8 mouse cellular contexts compared by ENCODE assay signal in genomic region chr5:125070399-125070798, GRCm38 (mm10).
DNase-seq lines count a peak whose midpoint lies in the region; ATAC-seq lines count a peak whose summit lies in the region.

No protein-coding gene starts in this region.

- no peak for DNase-seq in hindbrain, embryonic 14.5 days (ENCODE audit: low spot score)
- no peak for DNase-seq in hindbrain, embryonic 11.5 days (ENCODE audit: low spot score)
- peak; percentile 71 for DNase-seq in embryonic facial prominence, embryonic 14.5 days (ENCODE audit: low spot score)
- DNase-seq in lung, postnatal 36 days = peak; percentile 87
- DNase-seq in embryo, embryonic 9.5 days (ENCODE audit: extremely low spot score) = no peak
- DNase-seq in right cerebral cortex, postnatal 10 days (ENCODE audit: low spot score in 2 of 2) = no peak
- DNase-seq in layer of hippocampus, postnatal 36 days = no peak

- no peak overlapping the region for H3K9ac ChIP-seq in hindbrain, embryonic 14.5 days
- H3K9ac ChIP-seq in hindbrain, embryonic 11.5 days (ENCODE audit: low read depth, low read length) = no peak overlapping the region
- no peak overlapping the region for H3K9ac ChIP-seq in embryonic facial prominence, embryonic 14.5 days (ENCODE audit: low read depth, low read length)
- no peak overlapping the region for H3K9ac ChIP-seq in hindbrain, embryonic 16.5 days (ENCODE audit: low read depth, low read length)

- no peaks in the 10 kb centered on the region for H3K27me3 ChIP-seq in hindbrain, embryonic 14.5 days (ENCODE audit: control insufficient read depth, insufficient read depth, low read length)
- H3K27me3 ChIP-seq in hindbrain, embryonic 11.5 days (ENCODE audit: control insufficient read depth, insufficient read depth, low read length) = no peaks in the 10 kb centered on the region
- H3K27me3 ChIP-seq in embryonic facial prominence, embryonic 14.5 days (replicated peaks; ENCODE audit: control insufficient read depth, insufficient read depth, low read length) = no peaks in the 10 kb centered on the region
- no peaks in the 10 kb centered on the region for H3K27me3 ChIP-seq in hindbrain, embryonic 16.5 days (replicated peaks; ENCODE audit: control insufficient read depth, insufficient read depth, low read length)

- H3K36me3 ChIP-seq in hindbrain, embryonic 14.5 days (replicated peaks; ENCODE audit: control insufficient read depth, insufficient read depth) = peaks cover 15% of the 10 kb centered on the region; the same call in 1 of the 2 replicates
- peaks cover 5% of the 10 kb centered on the region for H3K36me3 ChIP-seq in hindbrain, embryonic 11.5 days (ENCODE audit: control insufficient read depth, insufficient read depth, low read length)
- H3K36me3 ChIP-seq in embryonic facial prominence, embryonic 14.5 days (ENCODE audit: control insufficient read depth, insufficient read depth, low read length) = peaks cover 73% of the 10 kb centered on the region
- H3K36me3 ChIP-seq in hindbrain, embryonic 16.5 days (ENCODE audit: control insufficient read depth, insufficient read depth, low read length) = peaks cover 12% of the 10 kb centered on the region

- no peak for ATAC-seq in hindbrain, embryonic 14.5 days (ENCODE audit: low FRiP score)
- no peak for ATAC-seq in hindbrain, embryonic 11.5 days (ENCODE audit: low FRiP score)
- ATAC-seq in embryonic facial prominence, embryonic 14.5 days (ENCODE audit: low read depth) = no peak; the same call in 1 of the 2 replicates
- no peak; the same call in 1 of the 2 replicates for ATAC-seq in hindbrain, embryonic 16.5 days

- H3K4me1 ChIP-seq in hindbrain, embryonic 14.5 days (replicated peaks; ENCODE audit: control insufficient read depth, insufficient read depth, low read length) = peaks cover 29% of the 10 kb centered on the region
- no peaks in the 10 kb centered on the region for H3K4me1 ChIP-seq in hindbrain, embryonic 11.5 days (replicated peaks; ENCODE audit: control insufficient read depth, insufficient read depth, low read length)
- H3K4me1 ChIP-seq in embryonic facial prominence, embryonic 14.5 days (ENCODE audit: control insufficient read depth, insufficient read depth, low read length) = peaks cover 17% of the 10 kb centered on the region
- H3K4me1 ChIP-seq in hindbrain, embryonic 16.5 days (ENCODE audit: control insufficient read depth, insufficient read depth, low read depth, low read length) = peaks cover 32% of the 10 kb centered on the region

- H3K4me2 ChIP-seq in hindbrain, embryonic 14.5 days (replicated peaks) = no peak overlapping the region
- no peak overlapping the region for H3K4me2 ChIP-seq in hindbrain, embryonic 11.5 days (replicated peaks; ENCODE audit: low read depth, low read length)
- H3K4me2 ChIP-seq in embryonic facial prominence, embryonic 14.5 days (ENCODE audit: low read depth, low read length) = no peak overlapping the region
- H3K4me2 ChIP-seq in hindbrain, embryonic 16.5 days (ENCODE audit: low read length) = no peak overlapping the region

- peak overlapping the region; percentile 76; the same call in 1 of the 2 replicates for H3K27ac ChIP-seq in hindbrain, embryonic 14.5 days
- no peak overlapping the region for H3K27ac ChIP-seq in hindbrain, embryonic 11.5 days (ENCODE audit: low read depth, low read length)
- peak overlapping the region; percentile 39; the same call in 1 of the 2 replicates for H3K27ac ChIP-seq in embryonic facial prominence, embryonic 14.5 days (replicated peaks; ENCODE audit: low read depth, low read length)
- peak overlapping the region; percentile 37; the same call in 1 of the 2 replicates for H3K27ac ChIP-seq in hindbrain, embryonic 16.5 days (ENCODE audit: low read depth, low read length)

- whole genome bisulfite sequencing in hindbrain, embryonic 14.5 days = 69% methylated on average over 2 of the region's 2 CpGs
- 84% methylated on average over 2 of the region's 2 CpGs for WGBS in hindbrain, embryonic 11.5 days
- 50% methylated on average over 2 of the region's 2 CpGs for WGBS in embryonic facial prominence, embryonic 14.5 days
- 57% methylated on average over 2 of the region's 2 CpGs for WGBS in hindbrain, embryonic 16.5 days

- no peaks in the 10 kb centered on the region for H3K9me3 ChIP-seq in hindbrain, embryonic 14.5 days (ENCODE audit: control insufficient read depth, low read length)
- H3K9me3 ChIP-seq in hindbrain, embryonic 11.5 days (ENCODE audit: control insufficient read depth, low read length) = no peaks in the 10 kb centered on the region
- H3K9me3 ChIP-seq in embryonic facial prominence, embryonic 14.5 days (ENCODE audit: control insufficient read depth, low read length) = no peaks in the 10 kb centered on the region
- no peaks in the 10 kb centered on the region for H3K9me3 ChIP-seq in hindbrain, embryonic 16.5 days (ENCODE audit: control insufficient read depth, low read length)

- H3K4me3 ChIP-seq in hindbrain, embryonic 14.5 days (replicated peaks; ENCODE audit: low read length) = no peak overlapping the region
- no peak overlapping the region for H3K4me3 ChIP-seq in hindbrain, embryonic 11.5 days (ENCODE audit: low read depth, low read length)
- no peak overlapping the region for H3K4me3 ChIP-seq in embryonic facial prominence, embryonic 14.5 days (ENCODE audit: low read depth, low read length)
- no peak overlapping the region for H3K4me3 ChIP-seq in hindbrain, embryonic 16.5 days (ENCODE audit: low read length)

Comparison
In these comparisons a context has a peak if more than half of its experiments do, and no peak if none do; other contexts are left out.
1. DNase-seq: peak in embryonic facial prominence, embryonic 14.5 days (single experiment) and lung, postnatal 36 days (single experiment); none in hindbrain, embryonic 14.5 days (single experiment), hindbrain, embryonic 11.5 days (single experiment), embryo, embryonic 9.5 days (single experiment), right cerebral cortex, postnatal 10 days (0 of 2) and layer of hippocampus, postnatal 36 days (0 of 2).